Mouse (Mus musculus) lung, postnatal 0 days (tissue): ENCODE data around the gene Qk.

Source experiments
- CTCF ChIP-seq: IDR thresholded peaks from 2 replicates; pipeline ENCODE4 v1.5.1; 2016; ENCODE audit warnings: antibody characterized with exemption, mild to moderate bottlenecking
- EP300 ChIP-seq: IDR thresholded peaks from 2 replicates; pipeline ENCODE4 v1.6.1; 2016; ENCODE audit warnings: antibody characterized with exemption, mild to moderate bottlenecking, control low read depth

GRCm38 (mm10) chr17:10198231-10198630 lies 121.4 kb downstream of the Qk start:
- no peak for TF ChIP-seq EP300
- no peak for TF ChIP-seq CTCF
